Mouse (Mus musculus) erythroblast, embryonic 14.5 days (primary cell): ENCODE results near the gene Cd22. TPM values are rescaled to one million over a fixed set of nuclear protein-coding genes. Genes with fewer than 3 reads are reported as not detected.

Experiments
- H3K27me3 ChIP-seq: 2 replicates; pipeline ENCODE4 v1.6.1; 2012; ENCODE audit warnings: inconsistent platforms; ENCODE audit not compliant: control insufficient read depth
- H3K36me3 ChIP-seq: 2 replicates; pipeline ENCODE4 v1.6.1; 2012; ENCODE audit warnings: mild to moderate bottlenecking, inconsistent platforms; ENCODE audit not compliant: control insufficient read depth
- H3K4me1 ChIP-seq: 2 replicates; pipeline ENCODE4 v1.6.1; 2012; ENCODE audit warnings: inconsistent platforms; ENCODE audit not compliant: control insufficient read depth
- H3K4me3 ChIP-seq: replicated peaks from 2 replicates; pipeline ENCODE3; 2012; ENCODE audit warnings: moderate library complexity, mild to moderate bottlenecking, inconsistent platforms
- H3K9me3 ChIP-seq: 2 replicates; pipeline ENCODE4 v1.6.1; 2012; ENCODE audit warnings: low read length, inconsistent platforms, mixed read lengths; ENCODE audit not compliant: control insufficient read depth
- GATA1 ChIP-seq: IDR thresholded peaks from 2 replicates; pipeline ENCODE4 v1.6.1; 2012; ENCODE audit warnings: low read length, inconsistent platforms, mixed read lengths
- TAL1 ChIP-seq: IDR thresholded peaks from 3 replicates; pipeline ENCODE4 v1.6.1; 2012; ENCODE audit warnings: low read length, inconsistent platforms, mixed read lengths
- polyA plus RNA-seq: library from polyadenylated mRNA; stranded (reverse); fragments of >175 nt; gene quantifications from 2 replicates; pipeline ENCODE4 v1.2.3, GENCODE M21; 2012

Gene Cd22
- polyA plus RNA-seq, 1 experiment = not detected

DNA sequence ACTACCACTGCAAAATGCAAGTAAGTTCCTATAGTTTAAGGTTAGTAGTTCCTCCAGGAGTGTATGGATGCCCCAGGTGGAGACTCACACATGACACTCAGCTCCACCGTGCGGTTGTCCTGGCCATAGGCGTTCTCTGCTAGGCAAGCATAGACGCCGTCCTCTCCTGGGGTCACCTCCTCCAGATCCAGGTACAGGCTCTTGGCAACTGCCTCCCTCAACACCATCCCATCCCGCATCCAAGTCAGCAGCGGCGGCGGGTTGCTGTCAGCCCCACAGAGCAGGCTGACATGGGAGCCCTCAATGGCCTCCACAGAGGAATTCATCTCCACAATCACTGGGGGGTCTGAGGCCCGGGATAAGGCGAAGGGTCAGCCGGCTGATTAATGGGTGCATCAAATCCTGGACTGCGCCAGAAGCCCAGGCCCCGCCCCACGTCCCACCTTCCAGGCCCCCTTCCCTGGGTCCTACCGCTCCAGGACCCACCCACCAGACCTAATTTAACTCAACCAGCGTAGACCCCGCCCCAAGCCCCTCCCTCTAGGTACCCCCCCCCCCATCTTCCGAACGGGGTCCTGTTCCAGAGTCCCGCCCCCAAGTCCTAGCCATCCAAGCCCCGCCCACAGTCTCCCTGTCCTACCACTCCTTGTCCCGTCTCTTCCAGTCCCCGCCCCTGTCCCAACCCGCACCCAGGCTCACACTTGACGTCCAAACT is 28.3 kb upstream of the Cd22 start:
- Histone ChIP-seq H3K36me3 (no peaks in the 10 kb centered on the region), H3K4me1 (peaks cover 2% of the 10 kb centered on the region), H3K27me3 (peaks cover 10% of the 10 kb centered on the region), H3K4me3 (no peak overlapping the region), H3K9me3 (no peaks in the 10 kb centered on the region)
- TF ChIP-seq GATA1 (no peak), TAL1 (no peak)

DNA sequence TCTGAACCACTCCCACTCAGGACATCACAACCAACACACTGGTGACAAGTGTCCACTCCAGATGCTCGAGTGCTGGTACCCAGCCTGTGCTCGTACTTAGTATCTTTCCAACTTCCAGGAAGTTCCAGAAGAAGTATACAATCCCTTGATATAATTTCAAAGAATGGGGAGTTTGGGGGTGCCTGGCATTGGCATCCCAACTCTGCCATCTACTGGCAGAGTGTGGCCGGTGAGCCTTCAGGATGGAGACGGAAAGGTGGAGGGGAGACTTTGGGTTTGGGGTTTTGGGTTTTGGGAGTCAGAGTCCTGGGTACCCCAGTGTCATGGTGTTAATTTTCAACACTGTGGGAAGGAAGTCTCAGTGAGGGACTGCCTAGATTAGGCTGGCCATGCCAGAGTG is 23.9 kb upstream of the Cd22 start:
- H3K4me1 ChIP-seq = peaks cover 2% of the 10 kb centered on the region
- H3K27me3 ChIP-seq = peaks cover 10% of the 10 kb centered on the region
- H3K4me3 ChIP-seq = no peak overlapping the region
- no peaks in the 10 kb centered on the region for H3K36me3 ChIP-seq
- no peaks in the 10 kb centered on the region for H3K9me3 ChIP-seq
- no peak for TF ChIP-seq TAL1
- TF ChIP-seq GATA1 = no peak

DNA sequence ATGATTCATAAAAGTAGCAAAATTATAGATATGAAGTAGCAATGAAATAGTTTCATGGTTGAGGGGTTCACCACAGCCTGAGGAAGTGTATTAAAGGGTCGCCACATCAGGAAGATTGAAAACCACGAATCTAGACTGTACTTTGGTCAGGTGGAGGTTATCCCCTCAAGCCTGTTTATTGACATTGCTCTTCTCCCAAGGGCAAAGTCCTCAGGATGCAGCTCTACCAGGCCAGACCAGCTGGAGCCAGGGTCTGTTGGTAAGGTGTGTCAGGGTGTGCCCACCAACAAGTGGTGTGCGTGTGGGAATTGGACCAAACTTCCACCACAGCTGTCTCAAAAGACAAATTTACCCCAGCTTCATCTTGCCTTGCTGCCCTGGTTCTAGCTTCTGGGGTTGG is 15.1 kb upstream of the Cd22 start:
- no peaks in the 10 kb centered on the region for H3K4me1 ChIP-seq
- no peaks in the 10 kb centered on the region for H3K27me3 ChIP-seq
- no peaks in the 10 kb centered on the region for H3K36me3 ChIP-seq
- H3K9me3 ChIP-seq = no peaks in the 10 kb centered on the region
- H3K4me3 ChIP-seq = no peak overlapping the region
- TF ChIP-seq GATA1 (no peak), TAL1 (no peak)

DNA sequence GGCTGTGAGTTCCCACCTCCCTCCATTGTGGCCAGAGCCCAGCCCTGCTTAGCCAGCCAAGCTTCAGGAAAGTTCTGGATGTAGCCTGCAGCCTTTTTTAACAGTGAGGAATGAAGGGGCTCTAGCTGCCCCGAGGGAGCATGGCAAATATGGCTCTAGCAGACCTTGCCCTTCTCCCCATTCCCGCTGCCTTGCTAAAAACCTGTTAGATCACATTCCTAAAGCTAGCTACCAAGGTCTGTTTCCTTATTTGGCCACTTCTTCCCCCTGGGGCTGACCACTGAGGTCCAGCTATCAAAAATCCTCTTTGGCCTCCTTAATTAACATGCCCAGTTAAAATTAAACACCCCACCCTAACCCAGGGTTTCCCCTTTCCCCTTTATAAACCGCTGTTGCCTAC is 12.4 kb upstream of the Cd22 start:
- H3K4me3 ChIP-seq = no peak overlapping the region
- no peaks in the 10 kb centered on the region for H3K36me3 ChIP-seq
- H3K9me3 ChIP-seq = no peaks in the 10 kb centered on the region
- H3K4me1 ChIP-seq = no peaks in the 10 kb centered on the region
- H3K27me3 ChIP-seq = no peaks in the 10 kb centered on the region
- TF ChIP-seq TAL1 (no peak), GATA1 (no peak)

DNA sequence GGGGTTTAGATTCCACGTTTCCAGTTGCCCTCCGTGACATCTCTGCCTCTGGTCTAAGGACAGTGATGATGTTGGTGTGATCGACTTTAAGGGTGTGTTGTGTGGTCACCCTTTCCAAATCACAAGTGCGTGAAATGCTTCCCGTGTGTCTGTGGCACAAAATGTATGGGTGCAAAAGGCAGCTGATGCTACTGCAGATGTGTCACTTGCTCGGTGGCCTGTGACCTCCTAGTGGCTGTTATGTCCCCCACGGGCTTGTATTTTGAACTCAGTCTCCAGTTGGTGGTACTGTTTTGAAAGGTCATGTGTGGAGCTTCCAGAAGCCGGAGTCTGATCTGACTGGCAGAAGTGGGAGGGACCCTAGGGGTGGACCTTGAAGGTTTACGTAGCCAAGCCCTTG is 11.6 kb upstream of the Cd22 start:
- Histone ChIP-seq H3K9me3 (no peaks in the 10 kb centered on the region), H3K36me3 (no peaks in the 10 kb centered on the region), H3K4me3 (no peak overlapping the region), H3K4me1 (no peaks in the 10 kb centered on the region), H3K27me3 (no peaks in the 10 kb centered on the region)
- TF ChIP-seq GATA1 = no peak
- no peak for TF ChIP-seq TAL1

DNA sequence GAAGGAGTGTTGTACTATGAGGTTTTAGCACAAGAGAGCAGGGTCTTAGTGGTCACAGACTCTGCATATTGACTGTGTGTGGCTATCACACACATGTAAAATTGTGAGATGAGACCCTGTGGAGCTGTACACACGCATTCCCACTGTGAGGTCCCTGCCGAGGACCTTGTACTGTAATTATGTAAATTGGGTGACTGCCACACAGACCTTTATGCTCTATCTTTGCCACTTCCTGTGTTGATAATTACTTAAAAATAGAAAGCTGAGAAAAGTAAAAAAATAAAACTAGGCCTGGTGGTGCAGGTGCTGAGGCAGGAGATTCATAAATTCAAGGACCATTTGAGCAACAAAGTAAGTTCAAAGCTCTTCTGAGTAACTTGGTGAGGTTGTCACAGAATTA is 10.5 kb upstream of the Cd22 start:
- Histone ChIP-seq H3K27me3 (no peaks in the 10 kb centered on the region), H3K9me3 (no peaks in the 10 kb centered on the region), H3K36me3 (no peaks in the 10 kb centered on the region), H3K4me1 (no peaks in the 10 kb centered on the region), H3K4me3 (no peak overlapping the region)
- no peak for TF ChIP-seq GATA1
- no peak for TF ChIP-seq TAL1

DNA sequence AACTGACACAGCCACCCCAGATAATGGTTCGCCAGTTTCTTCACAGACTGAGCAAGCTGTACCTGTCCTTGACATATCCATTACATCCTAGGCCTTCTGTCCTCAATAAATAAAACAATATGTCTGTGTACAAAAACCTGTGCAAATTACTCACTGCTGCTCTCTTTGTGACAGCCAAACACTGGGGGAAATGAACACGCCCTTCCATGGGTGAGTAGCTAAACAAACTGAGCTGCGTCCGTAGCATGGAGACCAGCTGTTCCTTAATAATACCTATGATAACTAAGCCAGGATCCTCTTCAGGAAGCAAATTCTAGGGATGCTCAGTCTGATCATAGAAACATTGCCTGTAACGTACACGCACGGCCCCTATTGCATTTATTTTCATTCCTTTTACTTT is 8.6 kb upstream of the Cd22 start:
- no peaks in the 10 kb centered on the region for H3K9me3 ChIP-seq
- no peak overlapping the region for H3K4me3 ChIP-seq
- H3K36me3 ChIP-seq = no peaks in the 10 kb centered on the region
- H3K27me3 ChIP-seq = no peaks in the 10 kb centered on the region
- no peaks in the 10 kb centered on the region for H3K4me1 ChIP-seq
- no peak for TF ChIP-seq TAL1
- TF ChIP-seq GATA1 = no peak

DNA sequence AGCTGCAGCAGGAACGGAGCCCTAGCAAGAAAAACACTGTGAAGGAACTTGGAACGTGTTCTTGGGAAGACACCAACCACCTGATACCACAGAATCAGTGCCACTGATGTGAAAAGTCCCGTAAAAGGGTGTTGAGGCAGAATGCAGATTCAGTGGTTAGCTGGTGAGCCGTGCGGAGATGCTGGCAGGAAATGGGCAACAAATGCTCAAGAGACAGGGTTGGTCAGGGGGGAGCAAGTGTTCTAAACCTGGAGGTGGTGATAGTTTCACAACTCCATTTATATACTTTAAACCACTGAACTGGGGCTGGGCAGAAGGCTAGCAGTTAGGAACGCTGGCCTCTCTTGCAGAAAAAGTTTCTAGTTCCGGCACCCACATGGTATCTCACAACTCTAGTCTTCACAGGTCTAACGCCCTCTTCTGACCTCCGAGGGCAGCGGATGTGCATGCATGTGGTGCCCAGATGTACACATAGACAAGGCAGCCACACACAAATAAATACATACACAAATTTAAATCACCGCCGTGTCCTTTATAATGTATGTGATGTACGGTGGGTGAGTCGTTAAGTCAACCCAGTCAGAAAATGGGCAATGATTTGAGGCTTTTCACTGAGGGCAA is 7.5 kb upstream of the Cd22 start:
- Histone ChIP-seq H3K4me3 (no peak overlapping the region), H3K36me3 (no peaks in the 10 kb centered on the region), H3K27me3 (no peaks in the 10 kb centered on the region), H3K9me3 (no peaks in the 10 kb centered on the region), H3K4me1 (no peaks in the 10 kb centered on the region)
- TF ChIP-seq TAL1 (no peak), GATA1 (no peak)

DNA sequence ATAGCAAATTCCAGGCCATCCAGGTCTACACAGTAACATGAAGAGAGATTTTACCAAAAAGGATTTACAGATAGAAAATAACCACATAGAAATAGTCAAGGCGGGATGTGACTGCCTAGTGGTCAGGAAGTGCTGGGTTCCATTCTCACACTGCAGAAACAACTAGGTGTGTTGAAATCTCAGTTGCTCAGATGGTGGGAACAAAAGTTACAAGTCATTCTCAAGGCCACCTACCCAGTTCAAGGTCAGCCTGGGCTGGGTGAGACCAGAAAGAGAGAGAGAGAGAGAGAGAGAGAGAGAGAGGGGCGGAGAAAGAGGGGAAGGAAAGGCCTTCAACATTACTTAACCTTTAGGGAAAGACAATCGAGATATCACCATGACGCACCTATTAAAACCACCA is 6.7 kb upstream of the Cd22 start:
- no peak overlapping the region for H3K4me3 ChIP-seq
- no peak for TF ChIP-seq GATA1
- TF ChIP-seq TAL1 = no peak
- no peaks in the 10 kb centered on the region for H3K36me3 ChIP-seq
- no peaks in the 10 kb centered on the region for H3K27me3 ChIP-seq
- H3K9me3 ChIP-seq = no peaks in the 10 kb centered on the region
- H3K4me1 ChIP-seq = no peaks in the 10 kb centered on the region
